Mouse (Mus musculus) forebrain, embryonic 16.5 days (tissue): Measurements from ENCODE around the gene Galnt18. TPM values are rescaled to one million over a fixed set of nuclear protein-coding genes. Genes with fewer than 3 reads are reported as not detected.

Source experiments
- ATAC-seq: fragments of 200-750 bp; cut with Nextera tagmentation; 2 replicates; pipeline ENCODE4 v1.8.0; 2017; ENCODE audit warnings: mild to moderate bottlenecking, moderate library complexity
- H3K27ac ChIP-seq: fragments of 300-500 bp; sonication (generic); 2 replicates; pipeline ENCODE4 v1.5.1; 2014; ENCODE audit warnings: low read length, control low read depth
- H3K27me3 ChIP-seq: fragments of 300-500 bp; sonication (generic); replicated peaks from 2 replicates; pipeline ENCODE4 v1.6.1; 2014; ENCODE audit warnings: low read length; ENCODE audit not compliant: control insufficient read depth, insufficient read depth
- H3K36me3 ChIP-seq: fragments of 300-500 bp; sonication (generic); 2 replicates; pipeline ENCODE4 v1.6.1; 2014; ENCODE audit not compliant: control insufficient read depth, insufficient read depth
- H3K4me1 ChIP-seq: fragments of 300-500 bp; sonication (generic); replicated peaks from 2 replicates; pipeline ENCODE4 v1.6.1; 2014; ENCODE audit warnings: low read length; ENCODE audit not compliant: control insufficient read depth, insufficient read depth
- H3K4me2 ChIP-seq: fragments of 300-500 bp; sonication (generic); 2 replicates; pipeline ENCODE4 v1.6.1; 2014; ENCODE audit warnings: mild to moderate bottlenecking, low read length, control low read depth
- H3K4me3 ChIP-seq: fragments of 300-500 bp; sonication (generic); replicated peaks from 2 replicates; pipeline ENCODE4 v1.5.1; 2014; ENCODE audit warnings: mild to moderate bottlenecking, low read length, control low read depth
- H3K9ac ChIP-seq: fragments of 300-500 bp; sonication (generic); replicated peaks from 2 replicates; pipeline ENCODE4 v1.6.1; 2014; ENCODE audit warnings: low read depth, low read length, control low read depth
- H3K9me3 ChIP-seq: fragments of 300-500 bp; sonication (generic); 2 replicates; pipeline ENCODE4 v1.6.1; 2016; ENCODE audit warnings: low read length; ENCODE audit not compliant: control insufficient read depth
- WGBS: fragments of 180-500 bp; shearing (Covaris S2); extraction: QIAGEN DNeasy Blood & Tissue Kit; methylation state at CpG from one replicate; pipeline ENCODE4 v1.1.7; 2014; 5-methylcytosine and 5-hydroxymethylcytosine counted together
- polyA plus RNA-seq: library from polyadenylated mRNA; unstranded; fragments of >200 nt; fragmentation: Nextera tagmentation; extraction: Ambion mirVana; gene quantifications from 2 replicates; pipeline ENCODE4 v1.2.1, GENCODE M21; 2015

The Galnt18 gene
- polyA plus RNA-seq, 1 experiment from 2014 or later: 13.6 TPM

GRCm38 (mm10) chr7:111778789-111779503 is 831 bp downstream of the Galnt18 start:
- ATAC-seq: no peak
- 10% methylated on average over 27 of the region's 27 CpGs for WGBS
- Histone ChIP-seq H3K4me1 (peaks cover 21% of the 10 kb centered on the region), H3K4me3 (peak overlapping the region; percentile 61), H3K4me2 (peak overlapping the region; percentile 98), H3K9ac (peak overlapping the region; percentile 64), H3K27ac (no peak overlapping the region), H3K9me3 (no peaks in the 10 kb centered on the region), H3K36me3 (no peaks in the 10 kb centered on the region), H3K27me3 (no peaks in the 10 kb centered on the region; the same call in 1 of the 2 replicates)

- H3K27ac ChIP-seq: no peak overlapping the region
- 73% methylated on average over 7 of the region's 7 CpGs for WGBS
- no peaks in the 10 kb centered on the region for H3K9me3 ChIP-seq
- no peaks in the 10 kb centered on the region for H3K36me3 ChIP-seq
- H3K4me3 ChIP-seq: peak overlapping the region; percentile 61
- H3K4me1 ChIP-seq: peaks cover 21% of the 10 kb centered on the region
- peak overlapping the region; percentile 98 for H3K4me2 ChIP-seq
- no peaks in the 10 kb centered on the region; the same call in 1 of the 2 replicates for H3K27me3 ChIP-seq
- H3K9ac ChIP-seq: peak overlapping the region; percentile 64
- ATAC-seq: no peak
These were observed 1.6 kb downstream of the Galnt18 start for GRCm38 (mm10) chr7:111778212-111778611.

GRCm38 (mm10) chr7:111777186-111777585 is 2.6 kb downstream of the Galnt18 start:
- no peak overlapping the region for H3K9ac ChIP-seq
- 86% methylated on average over 2 of the region's 2 CpGs for WGBS
- H3K27ac ChIP-seq: no peak overlapping the region
- H3K27me3 ChIP-seq: no peaks in the 10 kb centered on the region; the same call in 1 of the 2 replicates
- H3K9me3 ChIP-seq: no peaks in the 10 kb centered on the region
- peaks cover 21% of the 10 kb centered on the region for H3K4me1 ChIP-seq
- 0 out of 2 replicates have a peak overlapping the region, but pooled peaks have one; percentile 5 for H3K4me2 ChIP-seq
- no peak for ATAC-seq
- H3K36me3 ChIP-seq: no peaks in the 10 kb centered on the region
- H3K4me3 ChIP-seq: no peak overlapping the region

GRCm38 (mm10) chr7:111776160-111776559 is 3.6 kb downstream of the Galnt18 start:
- ATAC-seq: no peak
- H3K4me1 ChIP-seq: peaks cover 21% of the 10 kb centered on the region
- WGBS: 84% methylated on average over 7 of the region's 7 CpGs
- no peak overlapping the region for H3K27ac ChIP-seq
- no peaks in the 10 kb centered on the region; the same call in 1 of the 2 replicates for H3K27me3 ChIP-seq
- no peak overlapping the region for H3K9ac ChIP-seq
- no peaks in the 10 kb centered on the region for H3K9me3 ChIP-seq
- no peak overlapping the region for H3K4me3 ChIP-seq
- H3K4me2 ChIP-seq: no peak overlapping the region
- H3K36me3 ChIP-seq: no peaks in the 10 kb centered on the region

GRCm38 (mm10) chr7:111772398-111772797 is 7.4 kb downstream of the Galnt18 start:
- Histone ChIP-seq H3K27me3 (no peaks in the 10 kb centered on the region), H3K4me3 (no peak overlapping the region), H3K36me3 (no peaks in the 10 kb centered on the region), H3K4me2 (no peak overlapping the region), H3K9me3 (no peaks in the 10 kb centered on the region), H3K27ac (no peak overlapping the region), H3K9ac (no peak overlapping the region), H3K4me1 (no peaks in the 10 kb centered on the region)
- no peak for ATAC-seq
- 81% methylated on average over 2 of the region's 2 CpGs for WGBS

GRCm38 (mm10) chr7:111771251-111771801 is 8.5 kb downstream of the Galnt18 start:
- Histone ChIP-seq H3K4me2 (no peak overlapping the region), H3K4me3 (no peak overlapping the region), H3K4me1 (0 out of 2 replicates have a peak, but pooled peaks cover under 1% of the 10 kb centered on the region), H3K27ac (no peak overlapping the region), H3K27me3 (no peaks in the 10 kb centered on the region), H3K36me3 (no peaks in the 10 kb centered on the region), H3K9ac (no peak overlapping the region), H3K9me3 (no peaks in the 10 kb centered on the region)
- 85% methylated on average over 8 of the region's 8 CpGs for WGBS
- ATAC-seq: no peak

GRCm38 (mm10) chr7:111770585-111770984 is 9.2 kb downstream of the Galnt18 start:
- 0 out of 2 replicates have a peak, but pooled peaks cover 3% of the 10 kb centered on the region for H3K4me1 ChIP-seq
- H3K36me3 ChIP-seq: no peaks in the 10 kb centered on the region
- no peak overlapping the region for H3K4me3 ChIP-seq
- no peaks in the 10 kb centered on the region for H3K9me3 ChIP-seq
- H3K27ac ChIP-seq: no peak overlapping the region
- H3K9ac ChIP-seq: no peak overlapping the region
- WGBS: 78% methylated on average over 3 of the region's 3 CpGs
- no peaks in the 10 kb centered on the region for H3K27me3 ChIP-seq
- ATAC-seq: no peak
- no peak overlapping the region for H3K4me2 ChIP-seq

- 60% methylated on average over 9 of the region's 9 CpGs for WGBS
- Histone ChIP-seq H3K9me3 (no peaks in the 10 kb centered on the region), H3K27ac (no peak overlapping the region), H3K4me2 (no peak overlapping the region), H3K27me3 (no peaks in the 10 kb centered on the region), H3K36me3 (no peaks in the 10 kb centered on the region), H3K4me3 (no peak overlapping the region), H3K9ac (no peak overlapping the region), H3K4me1 (0 out of 2 replicates have a peak, but pooled peaks cover 3% of the 10 kb centered on the region)
- no peak for ATAC-seq
These were observed 13.5 kb downstream of the Galnt18 start for GRCm38 (mm10) chr7:111766145-111766767.

- ATAC-seq: peak; percentile 33; the same call in 1 of the 2 replicates
- no peak overlapping the region for H3K27ac ChIP-seq
- 34% methylated on average over 6 of the region's 6 CpGs for WGBS
- H3K4me2 ChIP-seq: no peak overlapping the region
- no peak overlapping the region for H3K4me3 ChIP-seq
- H3K4me1 ChIP-seq: peaks cover 9% of the 10 kb centered on the region; the same call in 1 of the 2 replicates
- no peaks in the 10 kb centered on the region for H3K36me3 ChIP-seq
- no peaks in the 10 kb centered on the region for H3K9me3 ChIP-seq
- H3K9ac ChIP-seq: no peak overlapping the region
- H3K27me3 ChIP-seq: no peaks in the 10 kb centered on the region
These were observed 17.0 kb downstream of the Galnt18 start for GRCm38 (mm10) chr7:111762754-111763153.
